Mouse (Mus musculus) embryonic facial prominence, embryonic 11.5 days (tissue): ENCODE measurements around the gene Csnk1g2. TPM values are rescaled to one million over a fixed set of nuclear protein-coding genes. Genes with fewer than 3 reads are reported as not detected.

ENCODE experiments used
- ATAC-seq: fragments of 200-750 bp; cut with Nextera tagmentation; replicated peaks from 2 replicates; pipeline ENCODE4 v1.8.0; 2017; ENCODE audit warnings: low read depth; ENCODE audit not compliant: insufficient number of reproducible peaks, low FRiP score, low TSS enrichment
- DNase-seq: peaks from one replicate; pipeline ENCODE4 v3.0.0-alpha.2; 2015; ENCODE audit warnings: low spot score
- H3K27ac ChIP-seq: fragments of 300-500 bp; sonication (generic); replicated peaks from 2 replicates; pipeline ENCODE4 v1.5.1; 2014; ENCODE audit warnings: mild to moderate bottlenecking, low read depth, low read length, control low read depth
- H3K27me3 ChIP-seq: fragments of 300-500 bp; sonication (generic); 2 replicates; pipeline ENCODE4 v1.6.1; 2014; ENCODE audit warnings: mild to moderate bottlenecking, low read length, moderate library complexity, mixed read lengths; ENCODE audit not compliant: control insufficient read depth, insufficient read depth
- H3K36me3 ChIP-seq: fragments of 300-500 bp; sonication (generic); replicated peaks from 2 replicates; pipeline ENCODE4 v1.6.1; 2014; ENCODE audit warnings: low read depth, mild to moderate bottlenecking, low read length, moderate library complexity, mixed read lengths; ENCODE audit not compliant: control insufficient read depth, insufficient read depth
- H3K4me1 ChIP-seq: fragments of 300-500 bp; sonication (generic); 2 replicates; pipeline ENCODE4 v1.6.1; 2014; ENCODE audit warnings: low read length, mixed read lengths; ENCODE audit not compliant: control insufficient read depth, insufficient read depth
- H3K4me2 ChIP-seq: fragments of 300-500 bp; sonication (generic); 2 replicates; pipeline ENCODE4 v1.6.1; 2014; ENCODE audit warnings: low read depth, mild to moderate bottlenecking, control low read depth, low read length, moderate library complexity
- H3K4me3 ChIP-seq: fragments of 300-500 bp; sonication (generic); 2 replicates; pipeline ENCODE4 v1.5.1; 2014; ENCODE audit warnings: low read depth, low read length, control low read depth
- H3K9ac ChIP-seq: fragments of 300-500 bp; sonication (generic); replicated peaks from 2 replicates; pipeline ENCODE4 v1.6.1; 2014; ENCODE audit warnings: mild to moderate bottlenecking, control low read depth, low read length
- H3K9me3 ChIP-seq: fragments of 300-500 bp; sonication (generic); replicated peaks from 2 replicates; pipeline ENCODE4 v1.6.1; 2016; ENCODE audit warnings: mild to moderate bottlenecking, low read length, inconsistent platforms, mixed read lengths; ENCODE audit not compliant: control insufficient read depth
- WGBS: fragments of 180-500 bp; shearing (Covaris S2); extraction: QIAGEN DNeasy Blood & Tissue Kit; methylation state at CpG from one replicate; pipeline ENCODE4 v1.1.7; 2014; 5-methylcytosine and 5-hydroxymethylcytosine counted together
- polyA plus RNA-seq: library from polyadenylated mRNA; unstranded; fragments of >200 nt; fragmentation: Nextera tagmentation; extraction: Ambion mirVana; gene quantifications from 2 replicates; pipeline ENCODE4 v1.2.1, GENCODE M21; 2014

Csnk1g2 gene
- polyA plus RNA-seq, 1 experiment from 2014 or later: 93.4 TPM

GRCm38 (mm10) chr10:80589127-80589878, 33.3 kb upstream of the Csnk1g2 start:
- no peaks in the 10 kb centered on the region for H3K27me3 ChIP-seq
- DNase-seq (no peak), ATAC-seq (peak; percentile 1; the same call in 1 of the 2 replicates)
- H3K27ac ChIP-seq: no peak overlapping the region
- H3K4me3 ChIP-seq: peak overlapping the region; percentile 90
- H3K4me1 ChIP-seq: peaks cover 6% of the 10 kb centered on the region
- peak overlapping the region; percentile 93 for H3K4me2 ChIP-seq
- no peaks in the 10 kb centered on the region for H3K9me3 ChIP-seq
- WGBS: 19% methylated on average over 12 of the region's 12 CpGs
- H3K9ac ChIP-seq: peak overlapping the region; percentile 86
- no peaks in the 10 kb centered on the region for H3K36me3 ChIP-seq

GRCm38 (mm10) chr10:80589879-80590854, 32.5 kb upstream of the Csnk1g2 start, which contains the start of gene Abhd17a:
Abhd17a (minus strand) TSS chr10:80590341.
- Histone ChIP-seq H3K9ac (peak within 1 kb of the TSS; percentile 86), H3K36me3 (no peaks in the 10 kb centered on the region), H3K27me3 (no peaks in the 10 kb centered on the region), H3K4me1 (peaks cover 6% of the 10 kb centered on the region), H3K4me3 (peak within 1 kb of the TSS; percentile 90), H3K4me2 (peak within 1 kb of the TSS; percentile 93), H3K9me3 (no peaks in the 10 kb centered on the region), H3K27ac (no peak within 1 kb of the TSS)
- ATAC-seq: peak; percentile 91
- peak; percentile 99 for DNase-seq
- WGBS: under 1% methylated on average over 61 of the region's 73 CpGs

GRCm38 (mm10) chr10:80596318-80596717, 26.3 kb upstream of the Csnk1g2 start:
- Histone ChIP-seq H3K4me1 (no peaks in the 10 kb centered on the region), H3K27ac (no peak overlapping the region), H3K4me3 (no peak overlapping the region), H3K27me3 (no peaks in the 10 kb centered on the region), H3K4me2 (no peak overlapping the region), H3K9me3 (no peaks in the 10 kb centered on the region), H3K36me3 (no peaks in the 10 kb centered on the region), H3K9ac (no peak overlapping the region)
- 44% methylated on average over 4 of the region's 4 CpGs for WGBS
- DNase-seq (no peak), ATAC-seq (no peak)

- H3K27ac ChIP-seq: 0 out of 2 replicates have a peak within 1 kb of the TSS, but pooled peaks have one; percentile 35
- DNase-seq (peak; percentile 96), ATAC-seq (peak; percentile 92)
- no peaks in the 10 kb centered on the region for H3K9me3 ChIP-seq
- peaks cover 7% of the 10 kb centered on the region for H3K36me3 ChIP-seq
- peak within 1 kb of the TSS; percentile 68 for H3K9ac ChIP-seq
- under 1% methylated on average over 54 of the region's 54 CpGs for WGBS
- no peaks in the 10 kb centered on the region for H3K27me3 ChIP-seq
- peak within 1 kb of the TSS; percentile 66 for H3K4me3 ChIP-seq
- H3K4me2 ChIP-seq: peak within 1 kb of the TSS; percentile 70
- H3K4me1 ChIP-seq: peaks cover 7% of the 10 kb centered on the region
Observed at GRCm38 (mm10) chr10:80602698-80603325, 19.8 kb upstream of the Csnk1g2 start, which contains the start of the genes Scamp4 and Adat3. Scamp4 (plus strand) TSS chr10:80602872. Adat3 (plus strand) TSS chr10:80602880.

- no peak for ATAC-seq
- Histone ChIP-seq H3K9me3 (no peaks in the 10 kb centered on the region), H3K36me3 (peaks cover 7% of the 10 kb centered on the region), H3K27me3 (no peaks in the 10 kb centered on the region), H3K4me3 (peak overlapping the region; percentile 66), H3K27ac (0 out of 2 replicates have a peak overlapping the region, but pooled peaks have one; percentile 35), H3K9ac (peak overlapping the region; percentile 68), H3K4me1 (peaks cover 7% of the 10 kb centered on the region), H3K4me2 (peak overlapping the region; percentile 70)
- 31% methylated on average over 7 of the region's 7 CpGs for WGBS
- no peak for DNase-seq
Observed at GRCm38 (mm10) chr10:80603364-80603763, 19.3 kb upstream of the Csnk1g2 start.

GRCm38 (mm10) chr10:80604001-80604509, 18.6 kb upstream of the Csnk1g2 start:
- ATAC-seq (no peak), DNase-seq (no peak)
- no peaks in the 10 kb centered on the region for H3K27me3 ChIP-seq
- no peaks in the 10 kb centered on the region for H3K9me3 ChIP-seq
- H3K4me2 ChIP-seq: peak overlapping the region; percentile 70
- H3K4me3 ChIP-seq: no peak overlapping the region; the same call in 1 of the 2 replicates
- 0 out of 2 replicates have a peak overlapping the region, but pooled peaks have one; percentile 35 for H3K27ac ChIP-seq
- H3K9ac ChIP-seq: peak overlapping the region; percentile 68
- H3K36me3 ChIP-seq: peaks cover 7% of the 10 kb centered on the region
- H3K4me1 ChIP-seq: peaks cover 7% of the 10 kb centered on the region
- 89% methylated on average over 7 of the region's 7 CpGs for WGBS

- no peaks in the 10 kb centered on the region for H3K27me3 ChIP-seq
- WGBS: 93% methylated on average over 2 of the region's 2 CpGs
- no peak overlapping the region for H3K27ac ChIP-seq
- H3K4me3 ChIP-seq: no peak overlapping the region
- no peak overlapping the region for H3K4me2 ChIP-seq
- ATAC-seq (no peak), DNase-seq (no peak)
- peaks cover 7% of the 10 kb centered on the region for H3K4me1 ChIP-seq
- H3K36me3 ChIP-seq: peaks cover 7% of the 10 kb centered on the region
- H3K9me3 ChIP-seq: no peaks in the 10 kb centered on the region
- H3K9ac ChIP-seq: no peak overlapping the region
Observed at GRCm38 (mm10) chr10:80604988-80605387, 17.6 kb upstream of the Csnk1g2 start.
